Mouse (Mus musculus): ENCODE measurements at regions not wholly inside any gene's neighbourhood (a gene's known extent, or its start where the extent isn't known, plus 50 kb on each side); places are given as distances from the start of the nearest gene placed in this dataset.

- no peak for TF ChIP-seq CTCF (IDR thresholded peaks at IDR 0.05)
- no peak overlapping the region for H3K4me3 ChIP-seq
- no peak overlapping the region for H3K27ac ChIP-seq
- intact Hi-C loops (cut with DNase I), result no loop called here
- no peak for DNase-seq (ENCODE audit: extremely low spot score in 1 of 2, low spot score in 2 of 2)
Measured at GRCm38 (mm10) chr13:28866686-28867085, 86.8 kb downstream of the Sox4 start.

- no peak for TF ChIP-seq CTCF (IDR thresholded peaks at IDR 0.05)
- intact Hi-C loops (cut with DNase I), result no loop called here
- H3K27ac ChIP-seq, result no peak overlapping the region
- no peak for DNase-seq (ENCODE audit: extremely low spot score in 1 of 2, low spot score in 2 of 2)
- no peak overlapping the region for H3K4me3 ChIP-seq
Measured at GRCm38 (mm10) chr13:28860601-28861000, 92.9 kb downstream of the Sox4 start.

- H3K27ac ChIP-seq, result no peak overlapping the region
- no peak for TF ChIP-seq CTCF (IDR thresholded peaks at IDR 0.05)
- intact Hi-C loops (cut with DNase I), result no loop called here
- no peak overlapping the region for H3K4me3 ChIP-seq
- no peak for DNase-seq (ENCODE audit: extremely low spot score in 1 of 2, low spot score in 2 of 2)
Measured at GRCm38 (mm10) chr13:28859829-28860427, 93.6 kb downstream of the Sox4 start.

GRCm38 (mm10) chr13:28858001-28858400 is 95.5 kb downstream of the Sox4 start:
- Histone ChIP-seq H3K27ac (no peak overlapping the region), H3K4me3 (no peak overlapping the region)
- TF ChIP-seq CTCF (IDR thresholded peaks at IDR 0.05), result no peak
- no peak for DNase-seq (ENCODE audit: extremely low spot score in 1 of 2, low spot score in 2 of 2)
- intact Hi-C loops (cut with DNase I), result no loop called here

GRCm38 (mm10) chr13:28857201-28857600 is 96.3 kb downstream of the Sox4 start:
- DNase-seq (ENCODE audit: extremely low spot score in 1 of 2, low spot score in 2 of 2), result no peak
- H3K27ac ChIP-seq, result no peak overlapping the region
- TF ChIP-seq CTCF (IDR thresholded peaks at IDR 0.05), result no peak
- intact Hi-C loops (cut with DNase I), result no loop called here
- no peak overlapping the region for H3K4me3 ChIP-seq

- Histone ChIP-seq H3K27ac (no peak overlapping the region), H3K4me3 (no peak overlapping the region)
- intact Hi-C loops (cut with DNase I), result no loop called here
- no peak for TF ChIP-seq CTCF (IDR thresholded peaks at IDR 0.05)
- no peak for DNase-seq (ENCODE audit: extremely low spot score in 1 of 2, low spot score in 2 of 2)
Measured at GRCm38 (mm10) chr13:28856472-28856871, 97.0 kb downstream of the Sox4 start.

- no peak for DNase-seq (ENCODE audit: extremely low spot score in 1 of 2, low spot score in 2 of 2)
- no peak overlapping the region for H3K4me3 ChIP-seq
- H3K27ac ChIP-seq, result no peak overlapping the region
- no peak for TF ChIP-seq CTCF (IDR thresholded peaks at IDR 0.05)
- intact Hi-C loops (cut with DNase I), result no loop called here
Measured at GRCm38 (mm10) chr13:28854247-28854646, 99.3 kb downstream of the Sox4 start.

GRCm38 (mm10) chr13:28848305-28848704 is 105.2 kb downstream of the Sox4 start:
- Histone ChIP-seq H3K4me3 (no peak overlapping the region), H3K27ac (no peak overlapping the region)
- intact Hi-C loops (cut with DNase I), result no loop called here
- DNase-seq (ENCODE audit: extremely low spot score in 1 of 2, low spot score in 2 of 2), result no peak
- no peak for TF ChIP-seq CTCF (IDR thresholded peaks at IDR 0.05)

- intact Hi-C loops (cut with DNase I), result no loop called here
- Histone ChIP-seq H3K27ac (no peak overlapping the region), H3K4me3 (no peak overlapping the region)
- no peak for TF ChIP-seq CTCF (IDR thresholded peaks at IDR 0.05)
- DNase-seq (ENCODE audit: extremely low spot score in 1 of 2, low spot score in 2 of 2), result no peak
Measured at GRCm38 (mm10) chr13:28847478-28847877, 106.0 kb downstream of the Sox4 start.

- no peak overlapping the region for H3K27ac ChIP-seq
- no peak overlapping the region for H3K4me3 ChIP-seq
- no peak for DNase-seq (ENCODE audit: extremely low spot score in 1 of 2, low spot score in 2 of 2)
- TF ChIP-seq CTCF (IDR thresholded peaks at IDR 0.05), result no peak
- intact Hi-C loops (cut with DNase I), result no loop called here
Measured at GRCm38 (mm10) chr13:28844495-28844894, 109.0 kb downstream of the Sox4 start.

- intact Hi-C loops (cut with DNase I), result no loop called here
- Histone ChIP-seq H3K4me3 (no peak overlapping the region), H3K27ac (no peak overlapping the region)
Measured at GRCm38 (mm10) chr13:28842811-28843210, 110.7 kb downstream of the Sox4 start.

GRCm38 (mm10) chr13:28840142-28840541 is 113.4 kb downstream of the Sox4 start:
- H3K4me3 ChIP-seq, result no peak overlapping the region
- no peak overlapping the region for H3K27ac ChIP-seq
- no peak for TF ChIP-seq CTCF (IDR thresholded peaks at IDR 0.05)
- DNase-seq (ENCODE audit: extremely low spot score in 1 of 2, low spot score in 2 of 2), result no peak
- intact Hi-C loops (cut with DNase I), result no loop called here

More at GRCm38 (mm10) chr13:28842811-28843210, 110.7 kb downstream of the Sox4 start:
- TF ChIP-seq CTCF (IDR thresholded peaks at IDR 0.05), result no peak
- DNase-seq (ENCODE audit: extremely low spot score in 1 of 2, low spot score in 2 of 2), result no peak

GRCm38 (mm10) chr13:28839084-28839483 is 114.4 kb downstream of the Sox4 start:
- Histone ChIP-seq H3K27ac (no peak overlapping the region), H3K4me3 (no peak overlapping the region)
- no peak for DNase-seq (ENCODE audit: extremely low spot score in 1 of 2, low spot score in 2 of 2)
- intact Hi-C loops (cut with DNase I), result no loop called here
- no peak for TF ChIP-seq CTCF (IDR thresholded peaks at IDR 0.05)

All from left cerebral cortex, adult 2 months (tissue).